Mouse (Mus musculus): Measurements from ENCODE around the gene Sorbs2. TPM values are rescaled to one million over a fixed set of nuclear protein-coding genes. Genes with fewer than 3 reads are reported as not detected.

Gene Sorbs2
- polyA plus RNA-seq, 1 experiment from 2014 or later: 476 TPM

GRCm38 (mm10) chr8:45843306-45843705 is 335.7 kb downstream of the Sorbs2 start:
- WGBS: 83% methylated on average over 5 of the region's 5 CpGs
- Histone ChIP-seq H3K9me3 (ENCODE audit: control insufficient read depth, low read length) (no peaks in the 10 kb centered on the region), H3K27ac (replicated peaks in 1 of 2; ENCODE audit: control insufficient read depth in 1 of 2, insufficient read depth in 1 of 2, low read depth in 2 of 2, low read length in 2 of 2) (0 out of 4 replicates have a peak overlapping the region, but pooled peaks of 1 of the 2 experiments have one; percentile 86), H3K27me3 (ENCODE audit: control insufficient read depth, insufficient read depth, low read length) (no peaks in the 10 kb centered on the region), H3K36me3 (ENCODE audit: control insufficient read depth, insufficient read depth, low read length) (no peaks in the 10 kb centered on the region), H3K4me1 (ENCODE audit: control insufficient read depth in 2 of 2, insufficient read depth in 2 of 2, low read length in 2 of 2) (peaks cover 22 to 24% of the 10 kb centered on the region in 2 experiments), H3K9ac (ENCODE audit: low read length) (no peak overlapping the region), H3K4me2 (ENCODE audit: low read length) (no peak overlapping the region), H3K4me3 (ENCODE audit: control insufficient read depth in 1 of 2, insufficient read depth in 1 of 2, low read depth in 1 of 2, low read length in 2 of 2) (no peak overlapping the region)
- ATAC-seq (ENCODE audit: insufficient number of reproducible peaks, insufficient read depth, low FRiP score, low read depth): no peak

- Histone ChIP-seq H3K4me2 (ENCODE audit: low read length) (peak overlapping the region; percentile 27; the same call in 1 of the 2 replicates), H3K9ac (ENCODE audit: low read length) (no peak overlapping the region), H3K4me1 (ENCODE audit: control insufficient read depth in 2 of 2, insufficient read depth in 2 of 2, low read length in 2 of 2) (peaks cover 20 to 24% of the 10 kb centered on the region in 2 experiments), H3K9me3 (ENCODE audit: control insufficient read depth, low read length) (no peaks in the 10 kb centered on the region), H3K27me3 (ENCODE audit: control insufficient read depth, insufficient read depth, low read length) (no peaks in the 10 kb centered on the region), H3K4me3 (ENCODE audit: control insufficient read depth in 1 of 2, insufficient read depth in 1 of 2, low read depth in 1 of 2, low read length in 2 of 2) (no peak overlapping the region), H3K36me3 (ENCODE audit: control insufficient read depth, insufficient read depth, low read length) (no peaks in the 10 kb centered on the region), H3K27ac (replicated peaks in 1 of 2; ENCODE audit: control insufficient read depth in 1 of 2, insufficient read depth in 1 of 2, low read depth in 2 of 2, low read length in 2 of 2) (peak overlapping the region; percentile 86 to 95)
- WGBS: 41% methylated on average over 6 of the region's 6 CpGs
- ATAC-seq (ENCODE audit: insufficient number of reproducible peaks, insufficient read depth, low FRiP score, low read depth): peak; percentile 28; the same call in 1 of the 2 replicates
Measured at GRCm38 (mm10) chr8:45844097-45844885, 336.7 kb downstream of the Sorbs2 start.

DNA sequence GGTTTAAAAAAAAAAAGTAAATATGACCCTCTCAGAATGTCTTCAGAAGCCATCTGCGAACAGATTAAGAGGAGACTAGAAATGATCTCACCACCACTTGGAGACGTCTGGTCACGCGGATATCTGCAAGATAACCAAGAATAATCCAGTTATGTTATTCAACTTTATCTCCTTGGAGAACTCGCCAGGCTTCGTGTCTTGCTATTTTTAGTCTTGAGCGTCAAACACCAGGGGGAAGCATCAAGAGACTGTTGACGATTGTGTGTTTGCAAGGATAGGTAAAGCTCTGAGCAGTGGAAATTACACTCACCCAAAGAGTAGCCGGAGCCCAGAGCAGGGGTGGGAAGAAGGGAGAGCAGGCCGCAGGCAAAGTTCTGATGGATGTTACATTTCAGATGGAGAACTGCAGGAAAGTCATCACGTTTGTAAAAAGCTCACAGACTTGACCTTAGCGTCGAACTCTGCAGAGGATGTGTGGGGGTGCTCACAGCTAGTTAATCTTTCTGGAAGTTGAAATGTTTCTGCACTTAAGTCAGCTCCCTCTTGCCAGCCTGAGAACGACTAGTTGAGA is 337.4 kb downstream of the Sorbs2 start:
- peak overlapping the region; percentile 86 to 95 for H3K27ac ChIP-seq (replicated peaks in 1 of 2; ENCODE audit: control insufficient read depth in 1 of 2, insufficient read depth in 1 of 2, low read depth in 2 of 2, low read length in 2 of 2)
- no peaks in the 10 kb centered on the region for H3K36me3 ChIP-seq (ENCODE audit: control insufficient read depth, insufficient read depth, low read length)
- no peaks in the 10 kb centered on the region for H3K9me3 ChIP-seq (ENCODE audit: control insufficient read depth, low read length)
- WGBS: 4% methylated on average over 14 of the region's 14 CpGs
- peak overlapping the region; percentile 27 for H3K4me2 ChIP-seq (ENCODE audit: low read length)
- H3K4me3 ChIP-seq (ENCODE audit: control insufficient read depth in 1 of 2, insufficient read depth in 1 of 2, low read depth in 1 of 2, low read length in 2 of 2): no peak overlapping the region
- peak overlapping the region; percentile 41; the same call in 1 of the 2 replicates for H3K9ac ChIP-seq (ENCODE audit: low read length)
- H3K4me1 ChIP-seq (ENCODE audit: control insufficient read depth in 2 of 2, insufficient read depth in 2 of 2, low read length in 2 of 2): peaks cover 20 to 24% of the 10 kb centered on the region in 2 experiments
- peak; percentile 58; the same call in 1 of the 2 replicates for ATAC-seq (ENCODE audit: insufficient number of reproducible peaks, insufficient read depth, low FRiP score, low read depth)
- no peaks in the 10 kb centered on the region for H3K27me3 ChIP-seq (ENCODE audit: control insufficient read depth, insufficient read depth, low read length)

- Histone ChIP-seq H3K27ac (replicated peaks in 1 of 2; ENCODE audit: control insufficient read depth in 1 of 2, insufficient read depth in 1 of 2, low read depth in 2 of 2, low read length in 2 of 2) (peak overlapping the region; percentile 86 to 95), H3K9ac (ENCODE audit: low read length) (peak overlapping the region; percentile 41; the same call in 1 of the 2 replicates), H3K27me3 (ENCODE audit: control insufficient read depth, insufficient read depth, low read length) (no peaks in the 10 kb centered on the region), H3K36me3 (ENCODE audit: control insufficient read depth, insufficient read depth, low read length) (no peaks in the 10 kb centered on the region), H3K4me1 (ENCODE audit: control insufficient read depth in 2 of 2, insufficient read depth in 2 of 2, low read length in 2 of 2) (peaks cover 18 to 24% of the 10 kb centered on the region in 2 experiments), H3K4me3 (ENCODE audit: control insufficient read depth in 1 of 2, insufficient read depth in 1 of 2, low read depth in 1 of 2, low read length in 2 of 2) (no peak overlapping the region), H3K9me3 (ENCODE audit: control insufficient read depth, low read length) (no peaks in the 10 kb centered on the region), H3K4me2 (ENCODE audit: low read length) (no peak overlapping the region)
- no peak for ATAC-seq (ENCODE audit: insufficient number of reproducible peaks, insufficient read depth, low FRiP score, low read depth)
- WGBS: 62% methylated on average over 4 of the region's 4 CpGs
Measured at GRCm38 (mm10) chr8:45845906-45846305, 338.3 kb downstream of the Sorbs2 start.

GRCm38 (mm10) chr8:45855118-45855517 is 347.5 kb downstream of the Sorbs2 start:
- Histone ChIP-seq H3K4me1 (ENCODE audit: control insufficient read depth in 2 of 2, insufficient read depth in 2 of 2, low read length in 2 of 2) (peaks cover 3 to 5% of the 10 kb centered on the region in 2 experiments; a peak in 3 of 4 replicates), H3K4me3 (ENCODE audit: control insufficient read depth in 1 of 2, insufficient read depth in 1 of 2, low read depth in 1 of 2, low read length in 2 of 2) (no peak overlapping the region), H3K9me3 (ENCODE audit: control insufficient read depth, low read length) (no peaks in the 10 kb centered on the region), H3K4me2 (ENCODE audit: low read length) (no peak overlapping the region), H3K36me3 (ENCODE audit: control insufficient read depth, insufficient read depth, low read length) (no peaks in the 10 kb centered on the region), H3K27me3 (ENCODE audit: control insufficient read depth, insufficient read depth, low read length) (no peaks in the 10 kb centered on the region), H3K27ac (replicated peaks in 1 of 2; ENCODE audit: control insufficient read depth in 1 of 2, insufficient read depth in 1 of 2, low read depth in 2 of 2, low read length in 2 of 2) (no peak overlapping the region), H3K9ac (ENCODE audit: low read length) (no peak overlapping the region)
- ATAC-seq (ENCODE audit: insufficient number of reproducible peaks, insufficient read depth, low FRiP score, low read depth): no peak
- WGBS: 87% methylated on average over 4 of the region's 4 CpGs

GRCm38 (mm10) chr8:45857734-45858133 is 350.1 kb downstream of the Sorbs2 start:
- no peak for ATAC-seq (ENCODE audit: insufficient number of reproducible peaks, insufficient read depth, low FRiP score, low read depth)
- Histone ChIP-seq H3K4me1 (ENCODE audit: control insufficient read depth in 2 of 2, insufficient read depth in 2 of 2, low read length in 2 of 2) (peaks cover 3 to 5% of the 10 kb centered on the region in 2 experiments; a peak in 3 of 4 replicates), H3K4me2 (ENCODE audit: low read length) (no peak overlapping the region), H3K9me3 (ENCODE audit: control insufficient read depth, low read length) (no peaks in the 10 kb centered on the region), H3K27me3 (ENCODE audit: control insufficient read depth, insufficient read depth, low read length) (no peaks in the 10 kb centered on the region), H3K27ac (replicated peaks in 1 of 2; ENCODE audit: control insufficient read depth in 1 of 2, insufficient read depth in 1 of 2, low read depth in 2 of 2, low read length in 2 of 2) (no peak overlapping the region), H3K9ac (ENCODE audit: low read length) (no peak overlapping the region), H3K4me3 (ENCODE audit: control insufficient read depth in 1 of 2, insufficient read depth in 1 of 2, low read depth in 1 of 2, low read length in 2 of 2) (no peak overlapping the region), H3K36me3 (ENCODE audit: control insufficient read depth, insufficient read depth, low read length) (no peaks in the 10 kb centered on the region)
- 47% methylated on average over 5 of the region's 5 CpGs for WGBS

GRCm38 (mm10) chr8:45858391-45858790 is 350.8 kb downstream of the Sorbs2 start:
- Histone ChIP-seq H3K9me3 (ENCODE audit: control insufficient read depth, low read length) (no peaks in the 10 kb centered on the region), H3K27ac (replicated peaks in 1 of 2; ENCODE audit: control insufficient read depth in 1 of 2, insufficient read depth in 1 of 2, low read depth in 2 of 2, low read length in 2 of 2) (no peak overlapping the region), H3K4me2 (ENCODE audit: low read length) (no peak overlapping the region), H3K36me3 (ENCODE audit: control insufficient read depth, insufficient read depth, low read length) (no peaks in the 10 kb centered on the region), H3K27me3 (ENCODE audit: control insufficient read depth, insufficient read depth, low read length) (no peaks in the 10 kb centered on the region), H3K4me3 (ENCODE audit: control insufficient read depth in 1 of 2, insufficient read depth in 1 of 2, low read depth in 1 of 2, low read length in 2 of 2) (no peak overlapping the region), H3K4me1 (ENCODE audit: control insufficient read depth in 2 of 2, insufficient read depth in 2 of 2, low read length in 2 of 2) (peaks cover 3 to 5% of the 10 kb centered on the region in 2 experiments; a peak in 3 of 4 replicates), H3K9ac (ENCODE audit: low read length) (no peak overlapping the region)
- no peak for ATAC-seq (ENCODE audit: insufficient number of reproducible peaks, insufficient read depth, low FRiP score, low read depth)
- 61% methylated on average over 9 of the region's 9 CpGs for WGBS
